Mouse (Mus musculus): Measurements from ENCODE around the gene Gpr3. TPM values are rescaled to one million over a fixed set of nuclear protein-coding genes. Genes with fewer than 3 reads are reported as not detected.
A peak's percentile ranks its signal among the peaks of the same experiment; 100 is the strongest.

Gpr3 gene
- 11.2 and 16.1 TPM in 2 replicates for polyA plus RNA-seq (2012; rRNA removed)

GRCm38 (mm10) chr4:133211751-133212561, at the start of gene Gpr3, which contains the start of gene Cd164l2:
Gene Gpr3, minus strand, starts transcription at chr4:133212536.
Gene Cd164l2, plus strand, starts transcription at chr4:133212131.
- Histone ChIP-seq H3K4me3 (ENCODE audit: insufficient read depth, low read length) (peak within 1 kb of the TSS; percentile 45), H3K4me1 (ENCODE audit: control insufficient read depth, insufficient read depth, low read length) (no peaks in the 10 kb centered on the region; the same call in 1 of the 2 replicates), H3K27ac (ENCODE audit: insufficient read depth, low read length) (peak within 1 kb of the TSS; percentile 26; the same call in 1 of the 2 replicates)
- TF ChIP-seq POLR2A (IDR thresholded peaks at IDR 0.05; ENCODE audit: extremely low read depth, insufficient read depth, low read length) = no peak
- TF ChIP-seq CTCF (IDR thresholded peaks at IDR 0.05; ENCODE audit: extremely low read depth, insufficient read depth, low read length) = no peak

DNA sequence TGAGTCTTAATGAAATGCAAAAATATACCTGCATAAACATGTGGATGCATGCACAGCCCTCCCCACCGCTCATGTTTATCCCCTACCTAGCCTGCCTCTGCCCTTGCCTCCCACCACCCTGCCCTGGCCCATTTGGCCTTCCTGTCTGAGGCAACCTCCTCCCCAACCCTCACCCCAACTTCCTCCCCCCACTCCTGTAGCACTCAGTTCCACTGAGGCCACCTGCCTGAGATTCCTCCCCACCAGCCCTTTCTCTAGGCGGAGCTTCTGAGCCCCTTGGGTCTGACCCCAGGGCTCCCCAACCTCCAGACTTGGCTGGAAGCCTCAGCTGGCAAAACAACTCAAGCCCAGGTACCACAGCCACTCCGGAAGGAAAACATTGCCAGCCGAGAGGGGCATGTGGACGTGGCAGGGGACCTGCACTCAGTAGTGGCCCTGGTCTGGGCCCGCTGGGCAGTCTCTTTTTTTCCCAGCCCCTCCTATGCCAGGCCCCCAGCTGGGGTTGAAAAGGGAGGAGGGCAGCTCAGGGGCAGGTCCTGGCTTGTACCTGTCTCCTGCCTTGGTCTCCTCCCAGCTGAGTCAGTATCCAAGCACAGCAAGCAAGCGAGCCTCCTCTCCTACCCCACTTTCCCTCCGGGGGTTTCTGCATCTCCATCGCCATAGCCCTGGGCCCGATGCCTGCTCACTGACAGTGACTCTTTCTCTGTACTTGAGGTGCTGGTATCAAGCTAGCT, 49.5 kb upstream of the Gpr3 start:
- Histone ChIP-seq H3K4me1 (ENCODE audit: control insufficient read depth, insufficient read depth, low read length) (no peaks in the 10 kb centered on the region), H3K27ac (ENCODE audit: insufficient read depth, low read length) (no peak overlapping the region), H3K4me3 (ENCODE audit: insufficient read depth, low read length) (no peak overlapping the region)
- TF ChIP-seq POLR2A (IDR thresholded peaks at IDR 0.05; ENCODE audit: extremely low read depth, insufficient read depth, low read length) (no peak), CTCF (IDR thresholded peaks at IDR 0.05; ENCODE audit: extremely low read depth, insufficient read depth, low read length) (no peak)

DNA sequence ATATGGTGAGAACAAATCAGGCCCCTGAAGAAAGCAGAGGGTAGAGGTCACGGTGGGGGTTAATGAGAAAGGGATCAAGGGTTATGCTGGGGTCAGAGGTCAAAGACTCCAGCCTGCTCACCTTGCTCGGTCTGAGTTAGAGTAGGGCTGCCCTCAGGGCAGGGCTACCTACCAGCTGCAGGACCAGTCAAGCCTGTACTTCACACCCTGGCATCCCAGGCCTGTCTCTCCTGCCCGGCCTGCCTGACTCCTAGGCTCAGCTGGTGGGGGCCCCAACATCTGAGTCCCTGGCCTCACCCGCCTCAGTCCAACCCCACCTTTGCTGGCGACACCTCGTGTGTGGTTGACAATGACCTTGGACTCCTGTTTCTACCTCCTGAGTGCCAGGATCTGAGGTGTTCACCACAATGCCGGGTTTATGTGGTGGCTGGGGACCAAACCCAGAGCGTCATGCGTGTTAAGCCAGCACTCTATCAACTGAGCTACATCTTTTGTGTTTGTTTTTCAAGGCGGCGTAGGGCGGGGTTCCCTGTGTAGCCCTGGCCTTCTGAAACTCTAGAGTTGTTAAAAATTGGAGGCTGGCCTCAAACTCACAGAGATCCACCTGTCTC, 45.6 kb upstream of the Gpr3 start:
- Histone ChIP-seq H3K4me1 (ENCODE audit: control insufficient read depth, insufficient read depth, low read length) (no peaks in the 10 kb centered on the region), H3K27ac (ENCODE audit: insufficient read depth, low read length) (no peak overlapping the region), H3K4me3 (ENCODE audit: insufficient read depth, low read length) (no peak overlapping the region)
- TF ChIP-seq CTCF (IDR thresholded peaks at IDR 0.05; ENCODE audit: extremely low read depth, insufficient read depth, low read length) = no peak
- no peak for TF ChIP-seq POLR2A (IDR thresholded peaks at IDR 0.05; ENCODE audit: extremely low read depth, insufficient read depth, low read length)

- H3K27ac ChIP-seq (ENCODE audit: insufficient read depth, low read length) = no peak overlapping the region
- no peaks in the 10 kb centered on the region for H3K4me1 ChIP-seq (ENCODE audit: control insufficient read depth, insufficient read depth, low read length)
- TF ChIP-seq CTCF (IDR thresholded peaks at IDR 0.05; ENCODE audit: extremely low read depth, insufficient read depth, low read length) = no peak
- TF ChIP-seq POLR2A (IDR thresholded peaks at IDR 0.05; ENCODE audit: extremely low read depth, insufficient read depth, low read length) = no peak
- H3K4me3 ChIP-seq (ENCODE audit: insufficient read depth, low read length) = no peak overlapping the region
These were observed 44.9 kb upstream of the Gpr3 start for GRCm38 (mm10) chr4:133257230-133257629.

GRCm38 (mm10) chr4:133256820-133257219, 44.5 kb upstream of the Gpr3 start:
- no peak overlapping the region for H3K27ac ChIP-seq (ENCODE audit: insufficient read depth, low read length)
- no peak for TF ChIP-seq POLR2A (IDR thresholded peaks at IDR 0.05; ENCODE audit: extremely low read depth, insufficient read depth, low read length)
- no peak for TF ChIP-seq CTCF (IDR thresholded peaks at IDR 0.05; ENCODE audit: extremely low read depth, insufficient read depth, low read length)
- no peak overlapping the region for H3K4me3 ChIP-seq (ENCODE audit: insufficient read depth, low read length)
- H3K4me1 ChIP-seq (ENCODE audit: control insufficient read depth, insufficient read depth, low read length) = no peaks in the 10 kb centered on the region

- TF ChIP-seq CTCF (IDR thresholded peaks at IDR 0.05; ENCODE audit: extremely low read depth, insufficient read depth, low read length) (no peak), POLR2A (IDR thresholded peaks at IDR 0.05; ENCODE audit: extremely low read depth, insufficient read depth, low read length) (no peak)
- Histone ChIP-seq H3K27ac (ENCODE audit: insufficient read depth, low read length) (no peak overlapping the region), H3K4me3 (ENCODE audit: insufficient read depth, low read length) (no peak overlapping the region), H3K4me1 (ENCODE audit: control insufficient read depth, insufficient read depth, low read length) (no peaks in the 10 kb centered on the region)
These were observed 43.1 kb upstream of the Gpr3 start for GRCm38 (mm10) chr4:133255392-133255791.

DNA sequence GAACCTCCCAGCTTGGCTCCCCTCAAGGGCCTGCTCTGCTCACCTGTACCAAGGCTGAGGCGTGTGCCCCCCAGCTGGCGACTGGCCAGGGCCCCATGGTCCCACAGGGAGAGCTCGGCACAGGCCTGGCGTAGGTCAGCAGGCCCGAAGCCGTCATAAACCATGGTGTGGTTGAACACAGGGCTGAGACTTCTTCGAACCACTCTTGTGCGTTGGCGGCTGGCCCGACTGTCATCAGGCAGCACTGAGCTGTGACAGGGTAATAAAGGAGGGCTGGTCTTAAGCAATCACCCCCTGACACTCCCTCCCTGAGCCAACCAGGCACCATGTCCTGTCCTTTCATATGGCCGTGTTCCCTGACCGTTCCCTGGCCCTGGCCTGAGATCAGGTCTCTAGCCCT, 41.1 kb upstream of the Gpr3 start:
- Histone ChIP-seq H3K4me3 (ENCODE audit: insufficient read depth, low read length) (no peak overlapping the region), H3K4me1 (ENCODE audit: control insufficient read depth, insufficient read depth, low read length) (no peaks in the 10 kb centered on the region), H3K27ac (ENCODE audit: insufficient read depth, low read length) (no peak overlapping the region)
- TF ChIP-seq POLR2A (IDR thresholded peaks at IDR 0.05; ENCODE audit: extremely low read depth, insufficient read depth, low read length) (no peak), CTCF (IDR thresholded peaks at IDR 0.05; ENCODE audit: extremely low read depth, insufficient read depth, low read length) (no peak)

- H3K4me3 ChIP-seq (ENCODE audit: insufficient read depth, low read length) = no peak overlapping the region
- TF ChIP-seq POLR2A (IDR thresholded peaks at IDR 0.05; ENCODE audit: extremely low read depth, insufficient read depth, low read length) (no peak), CTCF (IDR thresholded peaks at IDR 0.05; ENCODE audit: extremely low read depth, insufficient read depth, low read length) (peak; percentile 24; the same call in 1 of the 2 replicates)
- H3K27ac ChIP-seq (ENCODE audit: insufficient read depth, low read length) = no peak overlapping the region
- H3K4me1 ChIP-seq (ENCODE audit: control insufficient read depth, insufficient read depth, low read length) = no peaks in the 10 kb centered on the region
These were observed 39.8 kb upstream of the Gpr3 start for GRCm38 (mm10) chr4:133252089-133252488.

GRCm38 (mm10) chr4:133251214-133251613, 38.9 kb upstream of the Gpr3 start:
- H3K4me3 ChIP-seq (ENCODE audit: insufficient read depth, low read length) = peak overlapping the region; percentile 19; the same call in 1 of the 2 replicates
- H3K4me1 ChIP-seq (ENCODE audit: control insufficient read depth, insufficient read depth, low read length) = no peaks in the 10 kb centered on the region
- TF ChIP-seq CTCF (IDR thresholded peaks at IDR 0.05; ENCODE audit: extremely low read depth, insufficient read depth, low read length) (no peak), POLR2A (IDR thresholded peaks at IDR 0.05; ENCODE audit: extremely low read depth, insufficient read depth, low read length) (no peak)
- no peak overlapping the region for H3K27ac ChIP-seq (ENCODE audit: insufficient read depth, low read length)
